Mouse (Mus musculus): ENCODE data around the gene Atp6v1g2. TPM values are rescaled to one million over a fixed set of nuclear protein-coding genes. Genes with fewer than 3 reads are reported as not detected.

The Atp6v1g2 gene
- total RNA-seq, 1 experiment from 2014 or later, result 5.2 TPM

Other genes starting within 250 kb of the Atp6v1g2 start
- gene Vars, start 232.7 kb upstream of the Atp6v1g2 start, total RNA-seq (2017), result 228 and 415 TPM in 2 replicates
- gene Vwa7, start 217.1 kb upstream of the Atp6v1g2 start, total RNA-seq (2017), result 0.38 and 0.45 TPM in 2 replicates
- gene Sapcd1, start 205.6 kb upstream of the Atp6v1g2 start, total RNA-seq (2017), result 1.7 TPM in 1 of 2 replicates, not detected in the other
- gene Msh5, start 186.9 kb upstream of the Atp6v1g2 start, total RNA-seq (2017), result 3.7 and 7.9 TPM in 2 replicates
- 294 and 299 TPM in 2 replicates for gene Clic1, start 183.7 kb upstream of the Atp6v1g2 start, total RNA-seq (2017)
- 27.4 and 32.3 TPM in 2 replicates for gene Ddah2, start 174.6 kb upstream of the Atp6v1g2 start, total RNA-seq (2017)
- not detected in 2 replicates for gene Ly6g6c, start 168.3 kb upstream of the Atp6v1g2 start, total RNA-seq (2017)
- not detected in 2 replicates for gene Mpig6b, start 167.5 kb upstream of the Atp6v1g2 start, total RNA-seq (2017)
- not detected in 2 replicates for gene Ly6g6e, start 156.8 kb upstream of the Atp6v1g2 start, total RNA-seq (2017)
- gene Ly6g6d, start 155.6 kb upstream of the Atp6v1g2 start, total RNA-seq (2017), result not detected in 2 replicates
- gene Ly6g6f, start 148.1 kb upstream of the Atp6v1g2 start, total RNA-seq (2017), result not detected in 2 replicates
- gene Abhd16a, start 144.4 kb upstream of the Atp6v1g2 start, total RNA-seq (2017), result 25.9 and 30.0 TPM in 2 replicates
- not detected in 2 replicates for gene Ly6g5c, start 125.4 kb upstream of the Atp6v1g2 start, total RNA-seq (2017)
- gene Ly6g5b, start 118.2 kb upstream of the Atp6v1g2 start, total RNA-seq (2017), result 1.6 TPM in 1 of 2 replicates, not detected in the other
- 31.2 and 35.1 TPM in 2 replicates for gene Gpank1, start 112.2 kb upstream of the Atp6v1g2 start, total RNA-seq (2017)
- gene Csnk2b, start 111.6 kb upstream of the Atp6v1g2 start, total RNA-seq (2017), result 250 and 330 TPM in 2 replicates
- gene D17H6S53E, start 107.3 kb upstream of the Atp6v1g2 start, total RNA-seq (2017), result 6.1 and 6.3 TPM in 2 replicates
- 0.38 TPM in 1 of 2 replicates, not detected in the other for gene Apom, start 101.6 kb upstream of the Atp6v1g2 start, total RNA-seq (2017)
- 109 and 121 TPM in 2 replicates for gene Bag6, start 98.5 kb upstream of the Atp6v1g2 start, total RNA-seq (2017)
- 61.3 and 65.9 TPM in 2 replicates for gene Prrc2a, start 68.8 kb upstream of the Atp6v1g2 start, total RNA-seq (2017)
- gene Aif1, start 57.6 kb upstream of the Atp6v1g2 start, total RNA-seq (2017), result 1.8 TPM in 1 of 2 replicates, not detected in the other
- 85.1 and 145 TPM in 2 replicates for gene Lst1, start 45.2 kb upstream of the Atp6v1g2 start, total RNA-seq (2017)
- gene Ltb, start 39.2 kb upstream of the Atp6v1g2 start, total RNA-seq (2017), result 31.4 and 64.0 TPM in 2 replicates
- 22.3 and 44.4 TPM in 2 replicates for gene Tnf, start 31.7 kb upstream of the Atp6v1g2 start, total RNA-seq (2017)
- not detected in 2 replicates for gene Lta, start 28.3 kb upstream of the Atp6v1g2 start, total RNA-seq (2017)
- gene Gm16181, start 12.8 kb upstream of the Atp6v1g2 start, total RNA-seq (2017), result 3.1 TPM in 1 of 2 replicates, not detected in the other
- gene Nfkbil1, start 2.1 kb downstream of the Atp6v1g2 start, total RNA-seq (2017), result 4.3 and 15.9 TPM in 2 replicates
- gene Ddx39b, start 8.1 kb downstream of the Atp6v1g2 start, total RNA-seq (2017), result 207 and 226 TPM in 2 replicates
- 627 and 791 TPM in 2 replicates for gene H2-D1, start 29.1 kb downstream of the Atp6v1g2 start, total RNA-seq (2017)
- 0.25 TPM in 1 of 2 replicates, not detected in the other for gene H2-Q1, start 86.7 kb downstream of the Atp6v1g2 start, total RNA-seq (2017)
- gene H2-Q2, start 108.6 kb downstream of the Atp6v1g2 start, total RNA-seq (2017), result not detected in 2 replicates
- 110 and 133 TPM in 2 replicates for gene H2-Q4, start 146.0 kb downstream of the Atp6v1g2 start, total RNA-seq (2017)
- 200 and 221 TPM in 2 replicates for gene H2-Q6, start 191.2 kb downstream of the Atp6v1g2 start, total RNA-seq (2017)
- gene H2-Q7, start 205.5 kb downstream of the Atp6v1g2 start, total RNA-seq (2017), result 156 and 169 TPM in 2 replicates
- 0.25 and 2.8 TPM in 2 replicates for gene H2-Q10, start 236.4 kb downstream of the Atp6v1g2 start, total RNA-seq (2017)

All from hematopoietic stem cell, adult 5-6 weeks (primary cell).